Mouse (Mus musculus): ENCODE results near the gene Utf1. TPM values are rescaled to one million over a fixed set of nuclear protein-coding genes. Genes with fewer than 3 reads are reported as not detected.

Gene Utf1
- polyA plus RNA-seq, 2 experiments = not detected

DNA sequence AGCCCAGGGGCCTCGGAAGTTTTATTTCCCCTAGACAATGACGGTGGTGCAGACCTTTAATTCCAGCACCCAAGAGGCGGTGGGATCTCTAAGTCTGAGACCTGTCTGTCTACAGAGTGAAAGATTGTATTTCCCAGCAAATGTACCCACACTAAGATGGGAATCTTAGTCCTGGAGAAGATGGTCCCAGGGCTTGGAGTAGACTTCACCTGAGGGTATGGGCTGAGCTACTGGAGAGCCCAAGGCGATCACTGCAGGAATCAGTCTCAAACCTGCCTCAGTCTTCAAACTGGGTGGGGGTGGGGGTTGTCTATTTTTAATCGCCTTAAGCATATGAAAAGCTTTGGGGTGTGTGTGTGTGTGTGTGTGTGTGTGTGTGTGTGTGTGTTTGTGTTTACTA lies 2.4 kb downstream of the Utf1 start:
- H3K9me3 ChIP-seq (ENCODE audit: control insufficient read depth, low read length) = no peaks in the 10 kb centered on the region
- no peak for TF ChIP-seq CTCF (IDR thresholded peaks at IDR 0.05; ENCODE audit: low read depth)
- H3K27me3 ChIP-seq (ENCODE audit: control insufficient read depth, insufficient read depth, low read length) = peaks cover 50% of the 10 kb centered on the region
- H3K4me2 ChIP-seq (ENCODE audit: low read depth) = no peak overlapping the region
- 22% methylated on average over 5 of the region's 5 CpGs for WGBS (ENCODE audit: insufficient replicate concordance)
- peaks cover 0 to 2% of the 10 kb centered on the region in 2 experiments; a peak in 3 of 4 replicates for H3K4me1 ChIP-seq (replicated peaks; ENCODE audit: control insufficient read depth in 2 of 2, insufficient read depth in 2 of 2, low read length in 1 of 2)
- H3K4me3 ChIP-seq (ENCODE audit: insufficient read depth in 1 of 2, low read depth in 2 of 2, low read length in 2 of 2) = no peak overlapping the region
- no peak overlapping the region for H3K9ac ChIP-seq (replicated peaks)
- DNase-seq (ENCODE audit: low read depth in 3 of 3, low spot score in 3 of 3) (no peak), ATAC-seq (ENCODE audit: insufficient read depth) (no peak)
- H3K27ac ChIP-seq = no peak overlapping the region
- H3K36me3 ChIP-seq (replicated peaks; ENCODE audit: control insufficient read depth, insufficient read depth, low read depth) = no peaks in the 10 kb centered on the region

DNA sequence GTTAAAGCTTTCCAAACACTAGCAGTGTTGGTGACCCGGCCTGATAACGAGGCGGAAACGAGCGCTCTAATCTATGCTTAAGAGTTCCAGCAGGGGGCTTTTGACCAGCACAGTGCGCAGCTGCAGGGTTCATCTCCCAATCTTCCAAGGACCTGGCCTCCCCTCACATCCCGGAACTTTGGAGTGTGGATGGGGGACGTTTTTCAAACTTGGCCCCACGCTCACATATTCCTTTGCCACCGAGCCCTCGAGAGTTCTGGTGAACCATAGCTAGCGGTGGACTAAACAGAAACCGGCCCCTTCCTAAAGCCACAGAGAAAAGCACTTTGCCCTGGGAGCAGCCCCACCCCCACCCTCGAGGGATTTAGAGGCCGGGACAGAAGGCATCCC lies 6.3 kb downstream of the Utf1 start:
- H3K9ac ChIP-seq (replicated peaks) = peak overlapping the region; percentile 58
- H3K27me3 ChIP-seq (ENCODE audit: control insufficient read depth, insufficient read depth, low read length) = peaks cover 15% of the 10 kb centered on the region
- no peak for TF ChIP-seq EP300 (IDR thresholded peaks at IDR 0.05; ENCODE audit: low read depth)
- peak; percentile 61 for TF ChIP-seq CTCF (IDR thresholded peaks at IDR 0.05; ENCODE audit: low read depth)
- ATAC-seq (ENCODE audit: insufficient read depth) = peak; percentile 76
- no peaks in the 10 kb centered on the region for H3K36me3 ChIP-seq (replicated peaks; ENCODE audit: control insufficient read depth, insufficient read depth, low read depth)
- H3K4me1 ChIP-seq (replicated peaks; ENCODE audit: control insufficient read depth in 2 of 2, insufficient read depth in 2 of 2, low read length in 1 of 2) = peaks cover 0 to 6% of the 10 kb centered on the region in 2 experiments; a peak in 3 of 4 replicates
- under 1% methylated on average over 15 of the region's 15 CpGs for WGBS (ENCODE audit: insufficient replicate concordance)
- no peaks in the 10 kb centered on the region for H3K9me3 ChIP-seq (ENCODE audit: control insufficient read depth, low read length)
- H3K4me2 ChIP-seq (ENCODE audit: low read depth) = peak overlapping the region; percentile 89
- H3K4me3 ChIP-seq (ENCODE audit: insufficient read depth in 1 of 2, low read depth in 2 of 2, low read length in 2 of 2) = peak overlapping the region; percentile 63 to 89
- H3K27ac ChIP-seq = no peak overlapping the region
- DNase-seq (ENCODE audit: low read depth in 3 of 3, low spot score in 3 of 3) = peak in 1 of 3 experiments; percentile 30

DNA sequence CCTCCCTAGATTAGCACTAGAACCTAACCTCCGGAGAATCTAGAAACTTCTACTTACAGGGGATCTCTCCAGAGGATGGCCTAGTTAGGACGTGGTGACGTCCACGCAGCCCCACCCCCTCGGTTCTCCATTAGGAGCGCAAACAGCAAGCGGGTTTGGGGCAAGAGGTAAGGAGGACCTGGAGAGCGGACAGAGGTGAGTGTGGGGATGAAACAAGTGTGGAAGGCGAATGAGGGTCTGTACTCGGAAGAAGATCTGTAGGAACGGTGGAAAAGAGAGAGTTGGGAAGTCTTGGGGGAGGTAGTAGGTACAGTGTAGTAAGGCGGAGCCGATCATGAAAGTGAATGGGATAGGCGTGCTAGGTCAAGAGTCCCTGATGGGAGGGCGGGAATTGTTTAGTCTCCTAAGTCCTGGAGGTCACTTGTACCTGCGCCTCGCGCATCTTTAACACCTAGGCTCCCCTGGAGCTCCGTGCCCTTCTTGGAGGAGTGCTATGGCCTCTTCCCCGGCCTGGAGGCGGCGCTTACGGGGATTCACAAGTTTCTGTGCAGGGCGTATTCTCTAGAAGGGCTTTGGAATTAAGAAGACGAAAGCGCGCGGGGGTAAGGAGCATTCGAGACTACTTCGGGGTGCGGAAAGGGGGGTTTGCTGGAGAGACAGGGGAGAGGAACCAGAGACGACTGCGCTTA lies 6.8 kb downstream of the Utf1 start:
- WGBS (ENCODE audit: insufficient replicate concordance) = under 1% methylated on average over 33 of the region's 33 CpGs
- peak overlapping the region; percentile 89 for H3K4me2 ChIP-seq (ENCODE audit: low read depth)
- peak in 1 of 3 experiments; percentile 26 for DNase-seq (ENCODE audit: low read depth in 3 of 3, low spot score in 3 of 3)
- H3K27me3 ChIP-seq (ENCODE audit: control insufficient read depth, insufficient read depth, low read length) = peaks cover 10% of the 10 kb centered on the region
- peak overlapping the region; percentile 63 to 89 for H3K4me3 ChIP-seq (ENCODE audit: insufficient read depth in 1 of 2, low read depth in 2 of 2, low read length in 2 of 2)
- H3K27ac ChIP-seq = no peak overlapping the region
- no peaks in the 10 kb centered on the region for H3K36me3 ChIP-seq (replicated peaks; ENCODE audit: control insufficient read depth, insufficient read depth, low read depth)
- TF ChIP-seq EP300 (IDR thresholded peaks at IDR 0.05; ENCODE audit: low read depth) (no peak), CTCF (IDR thresholded peaks at IDR 0.05; ENCODE audit: low read depth) (no peak)
- H3K9me3 ChIP-seq (ENCODE audit: control insufficient read depth, low read length) = no peaks in the 10 kb centered on the region
- H3K4me1 ChIP-seq (replicated peaks; ENCODE audit: control insufficient read depth in 2 of 2, insufficient read depth in 2 of 2, low read length in 1 of 2) = peaks cover 0 to 6% of the 10 kb centered on the region in 2 experiments; a peak in 3 of 4 replicates
- H3K9ac ChIP-seq (replicated peaks) = peak overlapping the region; percentile 58
- peak; percentile 82 for ATAC-seq (ENCODE audit: insufficient read depth)

DNA sequence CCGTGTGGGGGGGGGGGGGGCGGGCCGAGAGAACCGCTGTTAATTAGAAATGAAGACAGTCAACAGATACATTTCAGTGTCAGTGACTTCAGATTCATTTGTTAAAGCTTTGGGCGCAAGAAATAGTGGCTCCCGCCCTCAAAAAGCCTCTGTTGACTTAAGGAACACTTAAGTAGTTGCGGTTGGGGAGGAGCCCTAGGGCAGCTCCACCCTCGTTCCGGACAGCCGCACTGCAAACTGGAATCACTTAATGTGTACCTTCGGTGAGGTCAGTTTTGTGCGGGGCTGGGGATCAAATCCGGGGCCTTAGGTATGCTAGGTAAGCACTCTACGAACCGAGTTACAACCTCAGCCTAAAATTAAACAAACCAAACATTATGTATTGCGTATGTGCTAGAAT lies 7.5 kb downstream of the Utf1 start:
- H3K9me3 ChIP-seq (ENCODE audit: control insufficient read depth, low read length) = no peaks in the 10 kb centered on the region
- DNase-seq (ENCODE audit: low read depth in 3 of 3, low spot score in 3 of 3) (no peak), ATAC-seq (ENCODE audit: insufficient read depth) (no peak)
- no peak overlapping the region for H3K27ac ChIP-seq
- H3K4me2 ChIP-seq (ENCODE audit: low read depth) = peak overlapping the region; percentile 89
- H3K27me3 ChIP-seq (ENCODE audit: control insufficient read depth, insufficient read depth, low read length) = peaks cover 3% of the 10 kb centered on the region
- no peaks in the 10 kb centered on the region for H3K36me3 ChIP-seq (replicated peaks; ENCODE audit: control insufficient read depth, insufficient read depth, low read depth)
- 3% methylated on average over 16 of the region's 16 CpGs for WGBS (ENCODE audit: insufficient replicate concordance)
- H3K9ac ChIP-seq (replicated peaks) = peak overlapping the region; percentile 58
- peaks cover 0 to 9% of the 10 kb centered on the region in 2 experiments; a peak in 3 of 4 replicates for H3K4me1 ChIP-seq (replicated peaks; ENCODE audit: control insufficient read depth in 2 of 2, insufficient read depth in 2 of 2, low read length in 1 of 2)
- peak overlapping the region; percentile 63 to 89 for H3K4me3 ChIP-seq (ENCODE audit: insufficient read depth in 1 of 2, low read depth in 2 of 2, low read length in 2 of 2)
- TF ChIP-seq CTCF (IDR thresholded peaks at IDR 0.05; ENCODE audit: low read depth) = no peak
- TF ChIP-seq EP300 (IDR thresholded peaks at IDR 0.05; ENCODE audit: low read depth) = no peak

DNA sequence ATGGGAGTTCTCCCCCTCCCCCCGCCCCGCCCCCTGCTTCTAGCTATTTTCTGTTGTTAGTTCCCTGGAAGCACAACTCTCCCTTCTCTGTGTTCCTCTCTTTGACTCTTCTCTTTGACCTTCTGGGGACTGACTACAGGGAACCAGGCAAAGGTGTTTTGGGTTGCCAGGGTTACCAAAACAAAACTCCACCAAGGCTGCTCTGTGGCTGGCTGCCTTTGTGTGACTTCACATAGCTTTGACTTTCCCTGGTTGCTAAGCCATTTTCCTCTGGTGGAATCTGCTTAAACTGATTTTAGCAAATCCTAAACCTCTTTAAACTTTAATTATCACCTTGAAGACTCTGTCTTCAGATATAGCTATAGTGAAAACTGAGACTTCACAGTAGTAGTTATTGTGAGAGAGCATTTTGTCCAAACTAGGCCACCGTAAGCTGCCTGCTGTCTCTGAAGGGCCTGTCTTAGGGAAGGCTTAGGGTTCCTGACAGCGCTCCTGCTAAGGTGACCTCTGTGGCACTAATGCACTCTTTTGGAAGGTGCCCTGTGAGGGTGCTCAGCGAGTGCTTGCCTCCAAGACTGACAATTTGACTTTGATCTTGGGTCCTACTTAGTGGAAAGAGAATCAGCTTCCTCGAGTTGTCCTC lies 8.5 kb downstream of the Utf1 start:
- no peak overlapping the region for H3K4me2 ChIP-seq (ENCODE audit: low read depth)
- H3K9ac ChIP-seq (replicated peaks) = no peak overlapping the region
- no peak for TF ChIP-seq CTCF (IDR thresholded peaks at IDR 0.05; ENCODE audit: low read depth)
- TF ChIP-seq EP300 (IDR thresholded peaks at IDR 0.05; ENCODE audit: low read depth) = no peak
- DNase-seq (ENCODE audit: low read depth in 3 of 3, low spot score in 3 of 3) (no peak), ATAC-seq (ENCODE audit: insufficient read depth) (no peak)
- H3K27me3 ChIP-seq (ENCODE audit: control insufficient read depth, insufficient read depth, low read length) = no peaks in the 10 kb centered on the region; the same call in 1 of the 2 replicates
- no peaks in the 10 kb centered on the region for H3K9me3 ChIP-seq (ENCODE audit: control insufficient read depth, low read length)
- no peak overlapping the region for H3K4me3 ChIP-seq (ENCODE audit: insufficient read depth in 1 of 2, low read depth in 2 of 2, low read length in 2 of 2)
- H3K27ac ChIP-seq = no peak overlapping the region
- H3K4me1 ChIP-seq (replicated peaks; ENCODE audit: control insufficient read depth in 2 of 2, insufficient read depth in 2 of 2, low read length in 1 of 2) = peaks cover 0 to 9% of the 10 kb centered on the region in 2 experiments; a peak in 3 of 4 replicates
- no peaks in the 10 kb centered on the region for H3K36me3 ChIP-seq (replicated peaks; ENCODE audit: control insufficient read depth, insufficient read depth, low read depth)
- WGBS (ENCODE audit: insufficient replicate concordance) = 74% methylated on average over 6 of the region's 6 CpGs

Data from liver, embryonic 14.5 days (tissue).